Mouse (Mus musculus) liver, adult (tissue): ENCODE results near the gene Wfs1.

ENCODE experiments used
- GATA4 ChIP-seq: IDR thresholded peaks from 2 replicates; pipeline ENCODE4 v1.6.1; 2014; ENCODE audit warnings: mild to moderate bottlenecking, low read length; ENCODE audit not compliant: insufficient replicate concordance

The Wfs1 gene

GRCm38 (mm10) chr5:36948831-36949230 is 40.2 kb downstream of the Wfs1 start:
- TF ChIP-seq GATA4, result no peak

- no peak for TF ChIP-seq GATA4
Measured at GRCm38 (mm10) chr5:36946445-36946844, 42.6 kb downstream of the Wfs1 start.

GRCm38 (mm10) chr5:36945713-36946112 is 43.3 kb downstream of the Wfs1 start:
- no peak for TF ChIP-seq GATA4

GRCm38 (mm10) chr5:36945102-36945701 is 43.8 kb downstream of the Wfs1 start:
- no peak for TF ChIP-seq GATA4

GRCm38 (mm10) chr5:36944552-36944951 is 44.5 kb downstream of the Wfs1 start:
- no peak for TF ChIP-seq GATA4

GRCm38 (mm10) chr5:36942446-36942845 is 46.6 kb downstream of the Wfs1 start:
- no peak for TF ChIP-seq GATA4

GRCm38 (mm10) chr5:36938021-36938420 is 51.0 kb downstream of the Wfs1 start:
- no peak for TF ChIP-seq GATA4

- TF ChIP-seq GATA4, result no peak
Measured at GRCm38 (mm10) chr5:36936548-36936947, 52.5 kb downstream of the Wfs1 start.

- TF ChIP-seq GATA4, result no peak
Measured at GRCm38 (mm10) chr5:36935486-36936473, 53.2 kb downstream of the Wfs1 start.

- TF ChIP-seq GATA4, result no peak
Measured at GRCm38 (mm10) chr5:36933383-36933782, 55.6 kb downstream of the Wfs1 start.

- no peak for TF ChIP-seq GATA4
Measured at GRCm38 (mm10) chr5:36929376-36929775, 59.6 kb downstream of the Wfs1 start.

- TF ChIP-seq GATA4, result no peak
Measured at GRCm38 (mm10) chr5:36928701-36929100, 60.3 kb downstream of the Wfs1 start.

- no peak for TF ChIP-seq GATA4
Measured at GRCm38 (mm10) chr5:36923826-36924700, 64.9 kb downstream of the Wfs1 start.

GRCm38 (mm10) chr5:36922811-36923210 is 66.2 kb downstream of the Wfs1 start:
- no peak for TF ChIP-seq GATA4

GRCm38 (mm10) chr5:36921871-36922270 is 67.1 kb downstream of the Wfs1 start:
- no peak for TF ChIP-seq GATA4

GRCm38 (mm10) chr5:36920072-36920471 is 68.9 kb downstream of the Wfs1 start:
- no peak for TF ChIP-seq GATA4

GRCm38 (mm10) chr5:36918016-36918415 is 71.0 kb downstream of the Wfs1 start:
- no peak for TF ChIP-seq GATA4
